15 mouse cellular contexts compared by ENCODE assay signal in genomic region chr9:63942608-63942982, GRCm38 (mm10).
DNase-seq lines count a peak whose midpoint lies in the region; ATAC-seq and TF ChIP-seq lines count a peak whose summit lies in the region.
"Had no signal": no experiment of that assay in that cellular context is flagged by ENCODE, and none has a peak within 500 bp of the region (broad histone marks: within the 10 kb centered on the region; RNA-seq: fewer than 3 reads in every experiment).

No protein-coding gene starts in this region.

- no peak for DNase-seq in gastrocnemius, adult 2 months
- no peak for DNase-seq in gastrocnemius, adult 8-10 months (ENCODE audit: low spot score in 2 of 2)
- no peak for DNase-seq in kidney, adult 2 months
- no peak for DNase-seq in limb, embryonic 14.5 days (ENCODE audit: low spot score)
- no peak for DNase-seq in layer of hippocampus, postnatal 25 days (ENCODE audit: extremely low spot score in 1 of 2, low spot score in 1 of 2)
- DNase-seq: cerebellum, adult 11-12 months; kidney, adult 8-10 months; layer of hippocampus, postnatal 36 days; liver, embryonic 13.5 days had no signal

- H3K9ac ChIP-seq in kidney, embryonic 14.5 days (ENCODE audit: low read depth, low read length): no peak overlapping the region
- no peak overlapping the region for H3K9ac ChIP-seq in embryonic facial prominence, embryonic 12.5 days
- 0 out of 2 replicates have a peak overlapping the region, but pooled peaks have one; percentile 12 for H3K9ac ChIP-seq in limb, embryonic 14.5 days (ENCODE audit: low read depth, low read length, severe bottlenecking)
- H3K9ac ChIP-seq: liver, embryonic 13.5 days; neural tube, embryonic 12.5 days had no signal

- ATAC-seq in kidney, embryonic 14.5 days (ENCODE audit: low FRiP score, low TSS enrichment): 0 out of 2 replicates have a peak, but pooled peaks have one; percentile 56
- ATAC-seq in embryonic facial prominence, embryonic 12.5 days (ENCODE audit: insufficient number of reproducible peaks, insufficient read depth, low FRiP score, low TSS enrichment): no peak; the same call in 1 of the 2 replicates
- no peak for ATAC-seq in limb, embryonic 14.5 days (ENCODE audit: low FRiP score, low read depth)
- no peak for ATAC-seq in megakaryocyte-erythroid progenitor cell, adult 5-6 weeks (replicated peaks; ENCODE audit: low FRiP score, low TSS enrichment, poor library complexity, severe bottlenecking)

- no peaks in the 10 kb centered on the region for H3K36me3 ChIP-seq in kidney, embryonic 14.5 days (ENCODE audit: control insufficient read depth, insufficient read depth, low read length)
- H3K36me3 ChIP-seq in kidney, adult 2 months (ENCODE audit: control insufficient read depth, insufficient read depth, low read length): no peaks in the 10 kb centered on the region
- no peaks in the 10 kb centered on the region for H3K36me3 ChIP-seq in embryonic facial prominence, embryonic 12.5 days
- H3K36me3 ChIP-seq in limb, embryonic 14.5 days (ENCODE audit: control insufficient read depth, insufficient read depth, low read length): no peaks in the 10 kb centered on the region
- H3K36me3 ChIP-seq: forebrain, embryonic 15.5 days; liver, embryonic 13.5 days; neural tube, embryonic 12.5 days had no signal

- no peaks in the 10 kb centered on the region for H3K27me3 ChIP-seq in kidney, embryonic 14.5 days (ENCODE audit: control insufficient read depth, insufficient read depth, low read length)
- no peaks in the 10 kb centered on the region for H3K27me3 ChIP-seq in kidney, adult 2 months (replicated peaks; ENCODE audit: control insufficient read depth, insufficient read depth, low read length)
- no peaks in the 10 kb centered on the region for H3K27me3 ChIP-seq in embryonic facial prominence, embryonic 12.5 days
- H3K27me3 ChIP-seq in limb, embryonic 14.5 days (ENCODE audit: control insufficient read depth, insufficient read depth, low read length): no peaks in the 10 kb centered on the region
- H3K27me3 ChIP-seq: forebrain, embryonic 15.5 days; liver, embryonic 13.5 days; neural tube, embryonic 12.5 days had no signal

- 65% methylated on average over 2 of the region's 2 CpGs for WGBS in kidney, embryonic 14.5 days
- WGBS in kidney, adult 2 months: 81% methylated on average over 2 of the region's 2 CpGs
- WGBS in embryonic facial prominence, embryonic 12.5 days: 60% methylated on average over 2 of the region's 2 CpGs
- WGBS in limb, embryonic 14.5 days: 38% methylated on average over 2 of the region's 2 CpGs

- intact Hi-C loops in gastrocnemius, adult 2 months (cut with DNase I): no loop called here

- no peaks in the 10 kb centered on the region for H3K9me3 ChIP-seq in kidney, embryonic 14.5 days (ENCODE audit: control insufficient read depth, low read length)
- no peaks in the 10 kb centered on the region for H3K9me3 ChIP-seq in embryonic facial prominence, embryonic 12.5 days
- no peaks in the 10 kb centered on the region for H3K9me3 ChIP-seq in limb, embryonic 14.5 days (ENCODE audit: control insufficient read depth, low read length)
- H3K9me3 ChIP-seq: forebrain, embryonic 15.5 days; liver, embryonic 13.5 days; megakaryocyte, embryonic 14.5 days; neural tube, embryonic 12.5 days had no signal

- no peak for TF ChIP-seq CTCF in gastrocnemius, adult 2 months (IDR thresholded peaks at IDR 0.05)
- TF ChIP-seq CTCF in kidney, adult 2 months (conservative IDR thresholded peaks at IDR 0.05; ENCODE audit: insufficient read depth, insufficient read length, low read depth, low read length): no peak

- H3K27ac ChIP-seq in gastrocnemius, adult 2 months: peak overlapping the region; percentile 38; the same call in 1 of the 2 replicates
- H3K27ac ChIP-seq in kidney, embryonic 14.5 days (ENCODE audit: low read depth, low read length): no peak overlapping the region
- H3K27ac ChIP-seq in kidney, adult 2 months (ENCODE audit: insufficient read depth, low read depth, low read length): no peak overlapping the region
- H3K27ac ChIP-seq in embryonic facial prominence, embryonic 12.5 days: peak overlapping the region; percentile 81; the same call in 1 of the 2 replicates
- peak overlapping the region; percentile 73 for H3K27ac ChIP-seq in limb, embryonic 14.5 days (replicated peaks; ENCODE audit: low read depth, low read length)
- H3K27ac ChIP-seq: liver, embryonic 13.5 days; neural tube, embryonic 12.5 days had no signal

- H3K4me1 ChIP-seq in kidney, embryonic 14.5 days (ENCODE audit: control insufficient read depth, insufficient read depth, low read length): peaks cover 9% of the 10 kb centered on the region; the same call in 1 of the 2 replicates
- no peaks in the 10 kb centered on the region for H3K4me1 ChIP-seq in kidney, adult 2 months (ENCODE audit: control insufficient read depth, insufficient read depth, low read length)
- H3K4me1 ChIP-seq in embryonic facial prominence, embryonic 12.5 days: peaks cover 22% of the 10 kb centered on the region
- H3K4me1 ChIP-seq in limb, embryonic 14.5 days (ENCODE audit: control insufficient read depth, insufficient read depth, low read length): peaks cover 18% of the 10 kb centered on the region

- no peak overlapping the region for H3K4me3 ChIP-seq in gastrocnemius, adult 2 months
- no peak overlapping the region for H3K4me3 ChIP-seq in kidney, embryonic 14.5 days (ENCODE audit: low read length)
- no peak overlapping the region for H3K4me3 ChIP-seq in kidney, adult 2 months (ENCODE audit: insufficient read depth, low read depth, low read length)
- no peak overlapping the region for H3K4me3 ChIP-seq in embryonic facial prominence, embryonic 12.5 days
- no peak overlapping the region for H3K4me3 ChIP-seq in limb, embryonic 14.5 days (replicated peaks; ENCODE audit: low read length)
- H3K4me3 ChIP-seq: forebrain, embryonic 15.5 days; liver, embryonic 13.5 days; megakaryocyte, embryonic 14.5 days; neural tube, embryonic 12.5 days had no signal

- H3K4me2 ChIP-seq in kidney, embryonic 14.5 days (replicated peaks; ENCODE audit: low read depth, low read length): no peak overlapping the region
- no peak overlapping the region for H3K4me2 ChIP-seq in embryonic facial prominence, embryonic 12.5 days (replicated peaks)
- H3K4me2 ChIP-seq in limb, embryonic 14.5 days (replicated peaks; ENCODE audit: low read depth, low read length, severe bottlenecking): no peak overlapping the region
- H3K4me2 ChIP-seq: forebrain, embryonic 15.5 days; liver, embryonic 13.5 days; neural tube, embryonic 12.5 days had no signal

- TF ChIP-seq POLR2A in kidney, adult 2 months (IDR thresholded peaks at IDR 0.05; ENCODE audit: low read depth, low read length): no peak
- no peak for TF ChIP-seq POLR2A in limb, embryonic 14.5 days (IDR thresholded peaks at IDR 0.05; ENCODE audit: borderline replicate concordance, extremely low read depth, insufficient read depth, insufficient read length)

Comparison
In these comparisons a context has a peak if more than half of its experiments do, and no peak if none do; other contexts are left out.
1. H3K27ac ChIP-seq: peak in gastrocnemius, adult 2 months (single experiment), embryonic facial prominence, embryonic 12.5 days (single experiment) and limb, embryonic 14.5 days (single experiment); none in kidney, embryonic 14.5 days (single experiment) and kidney, adult 2 months (single experiment).